Mouse (Mus musculus) forebrain, postnatal 0 days (tissue): ENCODE results near the gene Sucnr1. TPM values are rescaled to one million over a fixed set of nuclear protein-coding genes. Genes with fewer than 3 reads are reported as not detected.

Experiments
- ATAC-seq: fragments of 200-750 bp; cut with Nextera tagmentation; 2 replicates; pipeline ENCODE4 v1.8.0; 2017; ENCODE audit warnings: mild to moderate bottlenecking, moderate library complexity
- DNase-seq: peaks from one replicate; pipeline ENCODE4 v3.0.0-alpha.2; 2015
- H3K27ac ChIP-seq: fragments of 300-500 bp; sonication (generic); 2 replicates; pipeline ENCODE4 v1.5.1; 2014; ENCODE audit warnings: low read depth, mild to moderate bottlenecking, antibody characterized with exemption, low read length, moderate library complexity, mixed read lengths
- H3K27me3 ChIP-seq: fragments of 300-500 bp; sonication (generic); 2 replicates; pipeline ENCODE4 v1.6.1; 2014; ENCODE audit warnings: mild to moderate bottlenecking, low read length, mixed read lengths; ENCODE audit not compliant: insufficient read depth
- H3K36me3 ChIP-seq: fragments of 300-500 bp; sonication (generic); 2 replicates; pipeline ENCODE4 v1.6.1; 2014; ENCODE audit warnings: mild to moderate bottlenecking, moderate library complexity; ENCODE audit not compliant: insufficient read depth
- H3K4me1 ChIP-seq: fragments of 300-500 bp; sonication (generic); 2 replicates; pipeline ENCODE4 v1.6.1; 2014; ENCODE audit warnings: antibody characterized with exemption; ENCODE audit not compliant: insufficient read depth
- H3K4me2 ChIP-seq: fragments of 300-500 bp; sonication (generic); 2 replicates; pipeline ENCODE4 v1.6.1; 2014; ENCODE audit warnings: low read depth, mild to moderate bottlenecking, moderate library complexity
- H3K4me3 ChIP-seq: fragments of 300-500 bp; sonication (generic); 2 replicates; pipeline ENCODE4 v1.5.1; 2014; ENCODE audit warnings: low read depth, low read length, mixed read lengths
- H3K9ac ChIP-seq: fragments of 300-500 bp; sonication (generic); 2 replicates; pipeline ENCODE4 v1.6.1; 2014; ENCODE audit warnings: mild to moderate bottlenecking
- H3K9me3 ChIP-seq: fragments of 300-500 bp; sonication (generic); 2 replicates; pipeline ENCODE4 v1.6.1; 2016; ENCODE audit warnings: low read length
- CTCF ChIP-seq: sonication (generic); IDR thresholded peaks from 2 replicates; pipeline ENCODE4 v1.5.1; 2016; ENCODE audit warnings: antibody characterized with exemption, control low read depth, low read depth
- WGBS: fragments of 180-500 bp; shearing (Covaris S2); extraction: QIAGEN DNeasy Blood & Tissue Kit; methylation state at CpG from one replicate; pipeline ENCODE4 v1.1.7; 2014; 5-methylcytosine and 5-hydroxymethylcytosine counted together
- polyA plus RNA-seq: library from polyadenylated mRNA; unstranded; fragments of >200 nt; fragmentation: Nextera tagmentation; extraction: Ambion mirVana; gene quantifications from 2 replicates; pipeline ENCODE4 v1.2.1, GENCODE M21; 2015
- total RNA-seq: library from RNA; depleted of rRNA; stranded (reverse); fragments of >200 nt; gene quantifications from 2 replicates; pipeline ENCODE4 v1.2.3, GENCODE M21; 2014; rRNA removed

Gene Sucnr1
- total RNA-seq (not detected in 2 replicates), polyA plus RNA-seq (not detected in 2 replicates)

DNA sequence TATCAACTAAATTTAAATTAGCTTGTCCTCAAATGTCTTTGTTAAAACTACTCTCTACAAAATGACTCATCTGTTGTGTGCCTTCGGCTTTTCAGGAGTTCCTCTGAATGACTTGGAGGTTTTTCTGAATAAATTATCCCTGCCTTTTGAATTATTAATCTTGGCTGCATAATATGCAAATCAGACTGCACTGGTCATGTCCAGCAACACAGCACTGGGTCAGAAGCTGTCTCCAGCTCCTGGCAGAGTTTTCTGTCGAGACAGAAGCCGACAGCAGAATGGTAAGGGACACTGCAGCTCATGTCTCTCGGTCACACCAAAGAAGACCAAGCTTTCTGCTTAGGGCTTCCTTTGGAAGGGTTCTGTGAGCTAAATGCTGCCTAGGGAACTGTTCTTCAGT is at the start of gene Sucnr1:
Gene Sucnr1, plus strand, starts transcription at position 222 of the 400 bp plus-strand sequence.
- Histone ChIP-seq H3K4me3 (no peak within 1 kb of the TSS), H3K4me1 (no peaks in the 10 kb centered on the region), H3K9me3 (no peaks in the 10 kb centered on the region), H3K4me2 (no peak within 1 kb of the TSS), H3K36me3 (no peaks in the 10 kb centered on the region), H3K27me3 (no peaks in the 10 kb centered on the region), H3K27ac (no peak within 1 kb of the TSS), H3K9ac (no peak within 1 kb of the TSS)
- 31% methylated on average over 4 of the region's 4 CpGs for WGBS
- no peak for DNase-seq
- ATAC-seq, result 0 out of 2 replicates have a peak, but pooled peaks have one; percentile 14
- no peak for TF ChIP-seq CTCF

DNA sequence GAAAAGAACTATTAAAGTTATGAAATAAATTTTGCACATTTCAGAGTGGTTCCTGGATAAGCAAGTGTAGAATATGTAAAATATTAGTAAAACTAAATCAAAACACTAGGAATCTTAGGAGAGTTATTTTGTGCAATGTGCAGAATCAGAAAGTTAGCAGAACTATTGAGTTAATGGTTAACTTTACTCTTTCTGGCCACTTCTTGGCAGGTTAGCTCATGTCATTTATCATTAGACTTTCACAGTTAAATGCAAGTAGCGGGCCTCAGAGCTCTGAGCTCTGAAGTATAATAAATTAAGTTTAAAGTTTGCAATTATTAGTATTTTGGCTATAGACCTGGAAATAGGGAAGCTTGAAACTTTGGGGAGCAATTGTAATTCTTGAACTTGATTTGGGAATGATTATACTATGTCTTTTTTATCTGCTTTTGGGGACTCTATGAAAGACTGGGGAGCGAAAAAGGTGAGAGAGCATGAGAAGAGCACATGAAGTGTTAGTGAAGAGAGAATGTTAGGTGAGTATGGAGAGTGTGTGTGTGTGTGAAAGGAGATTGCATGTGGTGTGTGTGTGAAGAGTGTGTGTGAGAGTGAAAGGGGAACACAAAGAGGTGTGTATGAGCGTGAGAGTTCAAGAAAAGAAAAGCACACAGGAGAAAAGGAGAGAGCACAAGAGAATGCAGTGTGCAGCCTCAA is 35.3 kb upstream of the Sucnr1 start:
- ATAC-seq, result no peak
- WGBS, result 87% methylated on average over 3 of the region's 3 CpGs

DNA sequence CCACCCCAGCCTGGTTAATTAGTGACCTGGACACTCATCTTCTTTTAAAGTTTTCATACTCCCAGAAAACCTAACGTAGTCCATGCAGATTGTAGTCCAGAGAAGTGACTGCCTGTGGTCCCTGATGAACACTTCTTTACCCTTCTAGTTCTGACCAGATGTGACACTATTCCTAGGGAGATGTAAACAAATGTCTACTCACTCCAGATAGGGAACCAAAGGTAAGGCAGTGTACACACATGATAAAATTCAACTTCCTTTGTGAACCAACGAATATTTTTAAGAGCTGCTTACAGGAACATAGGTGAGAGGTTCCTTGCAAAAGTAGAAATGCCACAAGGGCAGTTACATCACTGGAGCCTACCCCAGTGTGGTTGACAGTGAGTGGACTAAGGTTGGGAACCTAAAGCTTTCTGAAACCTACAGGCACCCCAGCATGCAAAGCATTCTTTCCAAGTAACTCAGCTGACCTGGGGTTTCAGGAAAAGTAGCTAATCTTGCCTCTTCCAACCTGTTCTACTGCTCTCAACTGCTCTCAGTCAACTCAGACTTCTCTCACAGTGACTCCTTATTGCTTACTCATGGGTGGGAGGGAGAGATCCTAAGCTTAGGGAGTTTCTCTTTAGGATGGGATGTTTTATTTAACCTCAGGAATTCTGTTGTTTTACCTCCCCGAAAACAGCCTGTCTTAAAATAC is 28.3 kb upstream of the Sucnr1 start:
- 78% methylated on average over 3 of the region's 3 CpGs for WGBS
- Histone ChIP-seq H3K4me1 (no peaks in the 10 kb centered on the region), H3K9ac (no peak overlapping the region), H3K27me3 (no peaks in the 10 kb centered on the region), H3K4me2 (no peak overlapping the region), H3K4me3 (no peak overlapping the region), H3K9me3 (no peaks in the 10 kb centered on the region), H3K36me3 (no peaks in the 10 kb centered on the region), H3K27ac (no peak overlapping the region)
- no peak for TF ChIP-seq CTCF
- ATAC-seq (no peak), DNase-seq (no peak)

More for the DNA sequence above, 35.3 kb upstream of the Sucnr1 start:
- Histone ChIP-seq H3K27me3 (no peaks in the 10 kb centered on the region), H3K9me3 (no peaks in the 10 kb centered on the region), H3K4me1 (no peaks in the 10 kb centered on the region), H3K9ac (no peak overlapping the region), H3K4me2 (no peak overlapping the region), H3K27ac (no peak overlapping the region), H3K4me3 (no peak overlapping the region), H3K36me3 (no peaks in the 10 kb centered on the region)
- TF ChIP-seq CTCF, result no peak
- DNase-seq, result no peak

DNA sequence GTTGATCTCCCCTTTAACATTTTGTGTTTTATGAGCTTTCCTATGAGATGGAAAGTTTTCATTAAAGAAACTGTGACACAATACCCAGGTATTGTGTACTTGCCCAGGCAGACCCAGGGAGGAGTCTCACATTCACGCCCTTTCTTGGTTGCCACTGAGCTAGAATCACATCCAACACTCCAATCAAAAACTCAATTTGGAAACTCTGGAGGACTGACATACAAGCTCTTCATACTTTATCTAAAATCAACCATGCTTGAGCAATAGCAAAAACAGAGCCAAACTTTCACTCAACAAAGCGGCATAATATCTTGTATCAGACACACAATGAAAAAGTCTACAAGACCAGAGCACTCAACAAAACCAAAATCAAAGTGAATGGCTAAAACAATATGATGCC is 27.7 kb upstream of the Sucnr1 start:
- Histone ChIP-seq H3K36me3 (no peaks in the 10 kb centered on the region), H3K4me3 (no peak overlapping the region), H3K4me1 (no peaks in the 10 kb centered on the region), H3K9ac (no peak overlapping the region), H3K27me3 (no peaks in the 10 kb centered on the region), H3K9me3 (no peaks in the 10 kb centered on the region), H3K4me2 (no peak overlapping the region), H3K27ac (no peak overlapping the region)
- ATAC-seq (no peak), DNase-seq (no peak)
- no peak for TF ChIP-seq CTCF
- WGBS, result 91% methylated on average over 2 of the region's 2 CpGs

DNA sequence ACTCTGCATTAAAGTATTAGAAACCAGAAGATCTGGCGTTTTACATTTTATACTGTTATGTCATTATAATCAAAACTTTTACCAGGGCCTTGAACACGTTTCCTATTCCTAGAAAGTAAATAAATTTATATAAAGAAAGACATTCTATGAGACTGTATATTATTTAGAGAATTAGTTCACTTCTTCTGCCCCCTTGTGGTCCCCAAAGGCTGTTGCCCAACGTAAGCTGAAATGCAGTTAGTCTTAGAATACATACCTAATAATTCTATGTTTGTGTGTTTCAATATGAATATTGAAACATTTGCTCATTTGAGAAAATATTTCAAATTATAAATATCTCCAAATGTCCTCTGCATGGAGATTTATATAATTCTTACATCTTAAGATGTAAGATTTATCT is 25.2 kb upstream of the Sucnr1 start:
- Histone ChIP-seq H3K4me3 (no peak overlapping the region), H3K4me1 (no peaks in the 10 kb centered on the region), H3K9me3 (no peaks in the 10 kb centered on the region), H3K4me2 (no peak overlapping the region), H3K36me3 (no peaks in the 10 kb centered on the region), H3K27ac (no peak overlapping the region), H3K27me3 (no peaks in the 10 kb centered on the region), H3K9ac (no peak overlapping the region)
- DNase-seq (peak; percentile 59), ATAC-seq (peak; percentile 61; the same call in 1 of the 2 replicates)
- WGBS, result 30% methylated on average over 3 of the region's 3 CpGs
- TF ChIP-seq CTCF, result peak; percentile 66

DNA sequence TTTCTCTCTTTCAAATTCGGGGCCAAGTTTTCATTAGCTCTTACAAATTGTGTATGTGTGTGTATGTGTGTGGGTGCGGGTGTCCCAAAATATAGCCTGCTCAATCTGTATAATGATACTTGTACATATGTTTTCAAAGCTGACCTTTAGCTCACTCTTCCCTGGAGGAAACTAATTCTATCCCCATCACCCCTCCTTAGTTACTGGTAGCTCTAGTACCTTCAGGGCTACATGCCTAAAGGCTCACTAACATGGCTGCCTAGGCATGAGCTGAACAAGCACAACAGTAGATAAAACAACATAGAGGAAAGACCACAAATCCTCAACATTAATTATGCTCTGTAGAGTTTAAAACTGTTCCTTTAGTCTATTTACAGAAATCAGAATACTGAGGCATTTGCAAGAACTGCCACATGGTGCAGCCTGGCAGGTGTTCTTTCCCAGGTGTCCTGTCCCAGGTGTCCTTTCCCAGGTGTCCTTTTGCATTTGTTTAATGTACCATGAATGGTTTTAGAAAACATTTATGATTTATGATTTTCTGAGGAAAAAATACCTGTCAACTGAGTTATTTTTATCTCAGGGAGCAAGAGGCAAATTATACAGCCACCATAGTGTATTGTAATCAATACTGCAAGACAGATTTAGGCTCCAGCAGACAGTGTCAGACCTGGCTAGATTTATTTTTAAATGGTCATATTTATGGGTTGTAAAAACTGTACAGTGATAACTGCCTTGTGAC is 24.4 kb upstream of the Sucnr1 start:
- Histone ChIP-seq H3K27me3 (no peaks in the 10 kb centered on the region), H3K9ac (no peak overlapping the region), H3K4me1 (no peaks in the 10 kb centered on the region), H3K9me3 (no peaks in the 10 kb centered on the region), H3K4me2 (no peak overlapping the region), H3K27ac (no peak overlapping the region), H3K4me3 (no peak overlapping the region), H3K36me3 (no peaks in the 10 kb centered on the region)
- no peak for ATAC-seq
- TF ChIP-seq CTCF, result no peak
- WGBS, result 94% methylated on average over 2 of the region's 2 CpGs
- DNase-seq, result no peak

DNA sequence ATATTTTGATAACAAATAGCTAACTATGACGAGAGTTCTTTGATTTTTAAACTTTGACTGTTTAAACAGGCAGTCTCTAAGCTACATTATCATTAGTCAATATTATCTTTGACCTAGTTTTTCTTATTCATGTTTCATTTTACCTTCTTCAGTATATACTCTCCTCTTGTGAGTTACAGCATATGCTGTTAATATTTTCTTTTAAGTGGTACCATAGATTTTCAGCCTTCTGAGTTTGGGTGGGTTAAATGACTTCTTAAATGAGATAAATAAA is 23.9 kb upstream of the Sucnr1 start:
- Histone ChIP-seq H3K9ac (no peak overlapping the region), H3K27ac (no peak overlapping the region), H3K4me1 (no peaks in the 10 kb centered on the region), H3K9me3 (no peaks in the 10 kb centered on the region), H3K4me3 (no peak overlapping the region), H3K36me3 (no peaks in the 10 kb centered on the region), H3K27me3 (no peaks in the 10 kb centered on the region), H3K4me2 (no peak overlapping the region)
- no peak for TF ChIP-seq CTCF
- DNase-seq, result no peak
- no peak for ATAC-seq
- 82% methylated on average over 1 of the region's 1 CpGs for WGBS
